Mouse (Mus musculus): Measurements from ENCODE around the gene Tmem164. TPM values are rescaled to one million over a fixed set of nuclear protein-coding genes. Genes with fewer than 3 reads are reported as not detected.

Tmem164 gene
- polyA plus RNA-seq (2014; fragmentation: Illumina TruSeq; extraction: RNeasy Lipid Tissue Mini Kit (QIAGEN cat#74804); ENCODE audit: low read depth, low replicate concordance) = 14.9 TPM

DNA sequence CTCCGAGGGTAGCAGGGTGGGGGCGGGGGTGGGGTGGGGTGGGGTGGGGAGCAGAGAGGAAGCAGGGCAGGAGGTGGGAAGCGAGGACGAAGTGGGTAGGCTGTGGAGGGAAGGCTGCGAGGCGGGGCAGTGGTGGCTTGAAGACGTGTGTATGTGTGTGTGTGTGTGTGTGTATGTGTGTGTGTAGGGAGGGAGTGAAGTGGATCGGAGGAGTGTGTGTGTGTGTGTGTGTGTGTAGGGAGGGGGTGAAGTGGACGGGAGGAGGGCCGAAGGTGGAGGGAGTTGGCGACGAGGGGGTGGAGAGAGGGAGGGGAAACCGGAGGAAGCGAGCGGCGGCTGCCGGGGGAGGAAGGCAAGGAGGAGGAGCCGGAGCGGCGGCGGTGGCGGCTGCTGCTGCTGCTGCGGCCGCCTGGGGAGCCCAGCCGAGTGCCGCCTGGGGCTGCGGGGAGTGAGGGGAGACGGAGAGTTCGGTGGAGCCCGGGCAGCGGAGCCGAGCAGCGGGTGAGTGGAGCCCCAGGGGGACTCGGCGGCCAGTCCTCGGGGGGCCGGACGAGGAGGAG is at the start of gene Tmem164:
Tmem164 (plus strand) TSS at position 351 of the 560 bp plus-strand sequence.

Data from kidney, adult 10 weeks (tissue).